Mouse (Mus musculus) cerebellum, postnatal 4 days (tissue): ENCODE results near the gene Crhr2.

Experiments
- DNase-seq, 2 experiments: peaks; one replicate each; pipeline ENCODE4 v3.0.0; 2022; ENCODE audit warnings: low spot score in 2 of 2, mixed read lengths in 1 of 2

The Crhr2 gene

DNA sequence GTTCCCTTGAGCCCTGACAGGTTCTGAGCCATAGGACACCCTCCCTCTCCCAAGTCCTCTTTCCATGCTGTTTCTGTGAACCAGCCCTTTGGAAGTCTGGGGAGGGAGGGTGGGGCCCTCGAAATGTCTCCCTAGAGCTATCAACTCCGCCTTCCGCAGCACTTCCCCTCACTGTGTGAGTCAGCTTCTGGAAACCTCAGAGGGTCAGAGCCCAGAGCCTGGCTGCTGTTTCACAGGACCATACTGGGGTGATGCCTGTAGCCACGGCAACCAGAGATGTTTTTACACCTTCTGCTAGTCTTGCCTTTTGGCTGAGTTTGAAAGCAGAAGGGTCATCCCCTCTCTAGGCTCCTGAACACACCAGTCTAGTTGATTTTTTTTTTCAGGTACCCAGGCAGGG lies 9.8 kb downstream of the Crhr2 start:
- no peak for DNase-seq

DNA sequence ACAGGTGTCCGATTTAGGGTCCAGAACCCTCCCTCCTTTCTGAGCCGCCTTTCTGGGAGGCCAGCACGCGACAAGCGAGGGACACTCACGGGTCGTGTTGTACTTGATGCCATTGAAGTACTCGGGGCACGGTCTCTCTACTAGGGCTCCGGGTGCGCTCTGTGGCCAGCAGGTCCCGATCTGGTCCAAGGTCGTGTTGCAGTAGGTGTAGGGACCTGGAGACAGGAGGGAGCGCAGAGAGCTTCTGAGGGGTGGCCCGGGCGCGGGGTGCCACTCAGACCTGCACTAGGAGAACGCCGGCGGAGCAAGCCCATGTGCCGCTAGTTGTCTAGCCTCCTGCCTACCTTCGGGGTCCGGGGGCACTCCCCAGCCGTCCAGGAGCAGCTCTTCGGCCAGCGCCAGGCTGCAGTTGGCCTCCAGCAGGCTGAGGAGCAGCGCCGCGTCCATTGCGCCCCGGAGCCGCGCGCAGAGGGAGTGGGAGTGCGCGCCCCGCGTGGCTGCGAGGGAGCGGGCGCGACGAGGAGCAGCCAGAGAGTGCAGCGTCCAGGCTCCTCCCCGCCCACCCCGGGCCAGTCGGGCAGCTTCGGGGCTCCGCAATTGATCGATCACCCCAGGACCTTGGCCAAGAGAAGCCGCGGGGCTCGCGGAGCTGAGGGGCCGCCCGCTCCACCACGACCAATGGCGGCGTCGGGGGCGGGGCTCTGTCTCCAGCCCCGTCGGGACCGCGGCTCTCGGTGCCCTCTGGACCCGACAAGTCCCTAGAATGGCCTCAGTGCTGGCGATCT lies 15.3 kb downstream of the Crhr2 start:
- peak in 1 of 2 experiments; percentile 8 for DNase-seq

DNA sequence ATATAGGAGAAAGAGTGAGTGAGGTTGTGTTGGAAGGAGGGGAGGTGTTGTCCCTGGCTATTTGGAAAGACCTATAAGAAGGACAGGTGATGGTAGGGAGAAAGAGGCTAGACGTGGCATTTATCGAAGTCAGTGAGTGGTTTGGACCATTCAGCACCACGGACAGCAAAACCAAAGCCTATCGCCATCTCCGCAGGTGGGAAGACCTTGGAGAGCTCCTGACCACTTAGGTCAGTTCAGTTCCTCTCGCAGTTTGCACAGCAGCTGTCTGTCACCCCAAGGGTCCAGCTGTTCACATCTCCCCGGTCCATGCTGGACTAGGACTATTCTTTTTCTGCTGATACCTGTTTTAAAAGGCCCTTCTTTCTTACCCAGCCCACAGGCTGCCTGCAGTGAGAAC lies 24.5 kb downstream of the Crhr2 start:
- no peak for DNase-seq

- DNase-seq: no peak
Observed at GRCm38 (mm10) chr6:55098603-55099002, 34.2 kb downstream of the Crhr2 start.

DNA sequence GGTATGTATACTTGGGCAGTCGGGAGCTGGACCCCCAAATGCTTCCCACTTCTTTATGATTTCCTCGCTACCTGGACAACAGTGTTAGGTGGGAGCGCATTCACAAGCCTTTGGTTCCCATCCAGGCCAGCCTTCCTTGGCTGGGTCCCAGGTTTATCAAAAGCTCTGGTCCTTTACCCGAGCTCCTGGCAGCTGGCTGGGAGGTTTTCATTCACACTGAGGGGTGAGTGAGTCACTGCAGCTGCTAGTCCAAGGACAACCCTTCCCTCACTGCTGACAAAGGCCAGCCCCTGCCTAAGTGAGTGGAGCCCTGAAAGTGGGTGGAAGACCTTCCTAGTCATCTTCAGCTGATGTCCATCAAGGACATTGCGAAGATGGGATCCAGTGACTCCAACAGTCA lies 34.8 kb downstream of the Crhr2 start:
- DNase-seq: no peak

- no peak for DNase-seq
Observed at GRCm38 (mm10) chr6:55093431-55094146, 39.2 kb downstream of the Crhr2 start.

DNA sequence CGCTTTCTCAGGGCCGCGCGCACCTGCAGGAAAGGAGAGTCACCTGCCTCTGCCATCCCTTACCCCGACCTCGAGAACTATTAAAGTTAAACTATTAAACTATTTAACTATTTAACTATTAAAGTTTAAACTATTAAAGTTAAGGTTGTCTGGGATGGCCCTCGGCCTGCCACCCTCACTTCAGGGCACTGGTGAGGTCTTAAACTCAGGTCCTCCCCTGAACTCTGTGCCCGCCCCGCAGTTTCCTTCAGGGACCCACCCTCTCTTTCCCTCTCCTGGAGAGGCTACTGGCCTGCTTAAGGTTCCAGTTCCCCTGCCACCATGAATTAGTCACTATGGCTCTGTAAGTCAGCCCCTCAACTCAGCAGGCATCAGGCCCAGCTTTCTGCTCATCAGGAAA lies 41.4 kb downstream of the Crhr2 start:
- DNase-seq: no peak

DNA sequence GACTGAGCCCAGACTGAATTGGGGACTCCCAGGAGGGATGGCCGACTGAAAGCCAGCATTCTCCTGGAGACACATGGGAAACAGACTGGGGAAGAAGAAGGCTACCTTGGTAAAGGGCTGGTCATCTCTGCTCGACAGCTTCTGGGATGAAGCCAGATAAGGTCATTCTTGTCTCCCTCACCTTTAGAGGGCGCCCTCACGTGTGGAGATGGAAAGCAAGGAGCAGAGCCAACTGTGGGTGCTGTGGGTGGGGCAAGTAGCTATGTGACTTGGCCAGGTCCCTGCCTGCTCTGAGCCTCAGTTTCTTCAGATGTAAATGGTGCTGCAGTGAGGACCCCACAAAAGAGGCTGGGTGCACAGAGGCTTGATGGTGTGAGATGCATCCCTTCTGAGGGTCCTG lies 42.2 kb downstream of the Crhr2 start:
- DNase-seq: no peak

DNA sequence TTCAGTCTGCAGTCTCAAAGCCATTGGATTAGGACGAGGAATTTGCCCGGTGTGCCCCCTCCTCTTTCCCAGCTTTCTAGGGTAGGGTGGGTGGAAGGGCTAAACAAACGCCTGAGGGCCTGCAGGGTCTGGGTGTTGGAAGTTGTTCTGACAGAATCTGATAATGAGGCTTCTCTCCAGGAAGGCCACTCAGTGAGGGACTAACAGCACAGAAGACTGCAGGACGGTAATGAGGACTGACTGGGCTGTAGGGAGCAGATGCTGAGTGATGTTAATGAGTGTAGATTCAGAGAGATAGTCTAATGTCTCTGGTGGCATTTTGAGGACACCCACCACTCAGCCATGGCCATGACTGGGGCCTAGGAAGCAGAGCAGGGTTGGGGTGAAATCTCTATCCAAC lies 45.5 kb downstream of the Crhr2 start:
- DNase-seq: no peak

GRCm38 (mm10) chr6:55082261-55083051 lies 50.4 kb downstream of the Crhr2 start:
- DNase-seq: no peak

DNA sequence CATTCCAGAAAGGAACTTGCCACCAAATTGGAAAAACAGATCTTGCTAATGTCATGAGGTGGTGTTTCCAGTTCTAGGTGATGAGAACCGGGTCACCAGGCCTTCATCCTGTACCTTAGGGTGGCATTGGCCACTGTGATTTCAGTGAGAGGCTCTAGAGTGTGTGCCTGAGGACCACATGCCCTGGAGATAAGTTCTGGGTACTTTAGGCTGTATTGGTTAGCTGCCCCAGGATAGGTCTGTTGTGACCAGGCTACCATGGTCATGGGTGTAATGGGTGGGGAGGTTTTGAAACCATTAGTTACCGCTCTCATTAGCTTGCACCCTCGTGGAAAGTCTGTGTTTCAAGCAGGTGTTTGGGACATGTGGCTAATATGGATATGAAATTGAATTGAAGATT lies 51.4 kb downstream of the Crhr2 start:
- no peak for DNase-seq

DNA sequence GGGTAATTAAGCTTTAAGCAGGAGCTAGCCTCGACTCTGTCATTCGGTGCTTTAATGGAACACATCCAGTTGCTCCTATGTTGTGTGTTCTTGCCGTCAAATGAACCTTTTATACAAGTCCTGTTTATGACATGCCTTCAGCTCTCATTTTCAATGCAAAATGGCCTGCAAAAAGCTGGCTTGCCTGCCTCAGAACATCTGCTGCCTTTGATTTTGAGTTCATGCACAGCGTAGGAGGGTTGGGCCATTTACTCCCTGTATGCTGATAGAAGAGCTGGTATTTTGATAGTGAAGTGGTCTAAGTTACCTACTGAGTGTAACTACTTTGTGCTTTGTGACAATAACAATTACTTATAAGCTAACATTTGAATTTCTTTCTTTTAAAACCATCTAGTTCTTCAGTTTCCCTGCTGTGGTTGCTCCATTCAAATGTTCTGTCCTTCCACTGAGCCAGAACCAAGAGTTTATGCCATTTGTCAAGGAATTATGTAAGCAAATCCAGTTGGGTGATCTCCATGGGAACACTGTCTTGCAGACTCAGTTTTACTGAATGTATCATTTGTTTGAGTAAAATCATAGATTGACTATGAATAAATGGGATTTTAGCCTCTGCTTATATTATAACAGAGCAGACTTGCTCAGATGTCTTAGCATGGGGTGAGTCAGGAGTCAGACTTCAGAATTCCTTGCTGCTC lies 56.1 kb downstream of the Crhr2 start:
- no peak for DNase-seq

DNA sequence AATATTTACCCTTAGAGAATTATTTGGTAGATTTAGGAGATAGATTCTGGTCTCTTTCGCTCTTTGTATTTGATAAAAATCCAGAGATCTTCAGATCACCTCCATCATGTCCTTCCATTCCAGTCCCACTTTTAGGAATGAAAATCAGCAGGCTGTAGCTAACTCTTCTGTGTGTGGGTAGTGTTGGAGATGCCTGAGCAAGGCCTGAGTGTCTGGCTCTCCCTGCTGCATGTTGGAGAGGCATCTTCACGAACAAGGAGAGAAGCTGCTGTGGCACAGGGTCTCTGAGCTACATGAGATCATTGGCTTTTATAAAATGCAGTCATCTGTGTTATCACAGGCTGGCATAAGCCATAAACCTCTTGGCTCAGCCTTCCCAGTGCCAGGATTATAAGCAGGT lies 66.9 kb downstream of the Crhr2 start:
- no peak for DNase-seq

GRCm38 (mm10) chr6:55064477-55064827 lies 68.4 kb downstream of the Crhr2 start:
- DNase-seq: no peak

GRCm38 (mm10) chr6:55063793-55064476 lies 68.9 kb downstream of the Crhr2 start:
- no peak for DNase-seq

DNA sequence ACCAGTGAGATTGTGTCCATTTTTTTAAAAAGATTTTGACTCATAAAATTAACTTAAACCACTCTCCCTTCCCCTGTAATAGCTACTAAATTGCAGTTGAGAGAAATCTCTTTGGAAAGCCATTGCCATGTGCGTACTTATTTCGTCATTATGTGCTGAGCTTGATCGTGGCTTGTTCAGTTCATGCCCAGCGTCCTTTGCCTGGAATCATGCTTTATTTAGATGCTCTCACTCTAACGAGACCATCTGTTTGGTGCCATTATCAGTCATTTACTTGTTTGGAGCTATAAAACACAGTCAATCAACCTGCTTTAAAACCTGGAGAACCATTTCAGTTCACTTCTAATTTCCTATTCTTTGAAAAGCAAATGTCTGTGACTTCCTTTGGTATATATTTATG lies 70.6 kb downstream of the Crhr2 start:
- no peak for DNase-seq

DNA sequence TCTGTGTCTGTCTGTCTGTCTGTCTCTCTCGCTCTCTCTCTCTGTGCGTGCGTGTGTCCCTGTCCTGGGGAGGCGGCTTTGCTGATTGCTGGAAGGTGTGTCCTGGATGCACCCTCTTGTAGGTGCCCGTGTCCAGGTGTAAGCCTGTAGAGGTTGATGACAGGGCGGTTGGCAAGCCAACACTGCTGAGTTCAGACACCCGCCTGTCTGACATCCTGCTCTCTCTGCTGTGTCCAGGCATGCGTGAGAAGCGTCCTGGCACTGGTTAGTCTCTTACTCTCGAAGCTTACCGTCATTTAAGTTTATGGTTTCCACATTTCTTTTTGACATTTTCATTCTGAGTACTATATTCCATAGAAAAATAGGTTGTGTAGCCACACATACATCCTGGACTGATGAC lies 71.5 kb downstream of the Crhr2 start:
- no peak for DNase-seq

- no peak for DNase-seq
Observed at GRCm38 (mm10) chr6:55060241-55060825, 72.5 kb downstream of the Crhr2 start.

DNA sequence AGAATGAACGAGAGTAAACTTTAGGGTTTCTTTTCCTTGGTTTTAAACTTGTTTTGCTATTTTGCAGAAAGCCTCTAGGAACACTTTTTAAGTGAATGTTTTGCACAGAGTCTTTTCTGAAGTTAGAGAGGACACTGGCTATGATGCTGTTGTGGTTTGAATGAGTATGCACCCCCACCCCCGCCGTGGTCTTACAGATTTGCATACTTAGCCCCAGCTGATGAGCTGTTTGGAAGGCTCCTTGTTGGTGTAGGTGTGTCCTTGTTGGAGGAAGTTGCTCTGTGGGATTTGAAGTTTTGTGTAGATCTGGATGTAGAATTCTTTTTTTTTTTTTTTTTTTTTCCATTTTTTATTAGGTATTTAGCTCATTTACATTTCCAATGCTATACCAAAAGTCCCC lies 75.4 kb downstream of the Crhr2 start:
- DNase-seq: no peak

DNA sequence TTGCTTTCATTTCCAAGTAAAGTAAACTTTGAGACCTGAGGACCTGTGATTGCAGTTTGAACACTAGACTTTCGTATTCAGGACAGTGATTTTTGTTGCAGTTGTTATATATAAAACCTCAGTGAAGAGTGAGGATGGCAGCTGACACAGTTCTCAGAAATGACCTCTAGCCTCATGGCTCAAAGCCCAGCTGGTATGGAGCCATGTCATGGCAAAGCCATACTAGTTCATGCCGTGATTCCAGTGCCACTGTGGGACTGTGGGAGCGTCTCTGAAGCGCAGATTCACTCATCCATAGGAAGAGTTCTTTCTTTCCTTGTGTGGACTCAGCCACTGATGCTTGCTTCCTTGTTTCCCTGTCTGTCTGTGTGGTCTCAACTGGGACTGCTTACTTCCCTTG lies 78.3 kb downstream of the Crhr2 start:
- no peak for DNase-seq

DNA sequence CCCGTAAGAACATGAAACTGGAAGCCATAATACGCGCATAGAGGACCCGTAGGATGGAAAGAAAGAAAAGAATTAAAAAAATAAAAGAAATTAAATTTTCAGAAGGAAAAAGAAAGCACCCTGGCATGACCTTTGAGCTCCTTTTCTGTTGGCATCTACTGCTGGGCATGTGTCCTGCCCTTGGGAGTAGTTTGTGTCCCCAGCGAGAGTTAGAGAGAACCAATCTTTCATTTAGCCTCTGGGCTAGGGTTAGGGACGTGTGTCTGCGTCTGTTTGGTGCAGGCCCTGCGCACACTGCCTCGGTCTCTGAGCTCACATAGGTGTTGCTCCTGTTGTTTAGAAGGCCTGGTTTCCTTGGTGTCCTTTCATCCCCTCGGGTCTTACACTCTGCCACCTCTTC lies 83.6 kb downstream of the Crhr2 start:
- no peak for DNase-seq
